Mouse (Mus musculus) kidney, postnatal 0 days (tissue): ENCODE measurements at regions not wholly inside any gene's neighbourhood (a gene's known extent, or its start where the extent isn't known, plus 50 kb on each side); places are given as distances from the start of the nearest gene placed in this dataset.

Experiments used
- ATAC-seq: fragments of 200-750 bp; cut with Nextera tagmentation; replicated peaks from 2 replicates; pipeline ENCODE4 v1.8.0; 2017; ENCODE audit warnings: low read depth, moderate number of reproducible peaks, moderate TSS enrichment, moderate library complexity; ENCODE audit not compliant: low FRiP score
- DNase-seq: peaks from one replicate; pipeline ENCODE4 v3.0.0-alpha.2; 2016; ENCODE audit warnings: low spot score
- H3K27ac ChIP-seq: fragments of 300-500 bp; sonication (generic); 2 replicates; pipeline ENCODE4 v1.5.1; 2014; ENCODE audit warnings: mild to moderate bottlenecking
- H3K27me3 ChIP-seq: fragments of 300-500 bp; sonication (generic); 2 replicates; pipeline ENCODE4 v1.6.1; 2014; ENCODE audit warnings: low read length, mixed read lengths; ENCODE audit not compliant: insufficient read depth
- H3K36me3 ChIP-seq: fragments of 300-500 bp; sonication (generic); 2 replicates; pipeline ENCODE4 v1.6.1; 2014; ENCODE audit warnings: low read length, mixed read lengths; ENCODE audit not compliant: insufficient read depth
- H3K4me1 ChIP-seq: fragments of 300-500 bp; sonication (generic); replicated peaks from 2 replicates; pipeline ENCODE4 v1.6.1; 2014; ENCODE audit warnings: antibody characterized with exemption, low read length, mixed read lengths; ENCODE audit not compliant: insufficient read depth
- H3K4me2 ChIP-seq: fragments of 300-500 bp; sonication (generic); 2 replicates; pipeline ENCODE4 v1.6.1; 2014; ENCODE audit warnings: mild to moderate bottlenecking, low read length, moderate library complexity, mixed read lengths
- H3K4me3 ChIP-seq: fragments of 300-500 bp; sonication (generic); replicated peaks from 2 replicates; pipeline ENCODE4 v1.5.1; 2014; ENCODE audit warnings: low read depth, low read length
- H3K9ac ChIP-seq: fragments of 300-500 bp; sonication (generic); 2 replicates; pipeline ENCODE4 v1.6.1; 2014; ENCODE audit warnings: low read depth, low read length
- H3K9me3 ChIP-seq: fragments of 300-500 bp; sonication (generic); replicated peaks from 2 replicates; pipeline ENCODE4 v1.6.1; 2016; ENCODE audit warnings: low read length, inconsistent platforms, mixed read lengths
- CTCF ChIP-seq: IDR thresholded peaks from 2 replicates; pipeline ENCODE4 v1.5.1; 2016; ENCODE audit warnings: antibody characterized with exemption, low read depth, mild to moderate bottlenecking, moderate library complexity
- WGBS: fragments of 180-500 bp; shearing (Covaris S2); extraction: QIAGEN DNeasy Blood & Tissue Kit; methylation state at CpG from one replicate; pipeline ENCODE4 v1.1.7; 2014; 5-methylcytosine and 5-hydroxymethylcytosine counted together

DNA sequence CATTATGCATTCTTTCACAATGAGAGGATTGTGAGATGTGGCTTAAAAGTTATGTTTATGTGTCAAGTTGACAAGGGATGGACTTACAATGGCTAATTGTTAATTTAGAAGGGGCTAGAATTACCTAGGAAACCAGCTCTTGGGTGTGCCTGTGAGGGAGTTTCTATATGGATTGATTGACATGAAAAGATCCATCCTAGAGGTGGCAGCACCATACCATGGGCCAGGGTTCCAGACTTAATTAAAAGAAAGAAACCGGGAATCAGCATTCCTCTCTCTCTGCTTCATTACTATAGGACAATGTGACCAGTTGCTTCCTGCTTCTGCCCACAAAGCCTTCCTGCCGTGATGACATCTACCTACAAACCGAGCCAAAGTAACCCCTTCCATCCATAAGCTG, 126.6 kb upstream of the Nlrp1b start:
- peak; percentile 51 for TF ChIP-seq CTCF
- no peaks in the 10 kb centered on the region for H3K36me3 ChIP-seq

GRCm38 (mm10) chr11:71360856-71361255, 130.3 kb upstream of the Nlrp1b start:
- Histone ChIP-seq H3K27ac (no peak overlapping the region), H3K27me3 (no peaks in the 10 kb centered on the region), H3K4me3 (no peak overlapping the region), H3K4me2 (no peak overlapping the region), H3K4me1 (no peaks in the 10 kb centered on the region), H3K9me3 (no peaks in the 10 kb centered on the region), H3K9ac (no peak overlapping the region), H3K36me3 (no peaks in the 10 kb centered on the region)
- DNase-seq (no peak), ATAC-seq (no peak)
- no peak for TF ChIP-seq CTCF
- WGBS, result 85% methylated on average over 5 of the region's 5 CpGs

More for the DNA sequence above, 126.6 kb upstream of the Nlrp1b start:
- Histone ChIP-seq H3K27me3 (no peaks in the 10 kb centered on the region), H3K4me1 (no peaks in the 10 kb centered on the region), H3K4me3 (no peak overlapping the region), H3K4me2 (no peak overlapping the region), H3K9me3 (no peaks in the 10 kb centered on the region), H3K9ac (no peak overlapping the region), H3K27ac (no peak overlapping the region)
- DNase-seq (no peak), ATAC-seq (no peak)
- 50% methylated on average over 3 of the region's 3 CpGs for WGBS

DNA sequence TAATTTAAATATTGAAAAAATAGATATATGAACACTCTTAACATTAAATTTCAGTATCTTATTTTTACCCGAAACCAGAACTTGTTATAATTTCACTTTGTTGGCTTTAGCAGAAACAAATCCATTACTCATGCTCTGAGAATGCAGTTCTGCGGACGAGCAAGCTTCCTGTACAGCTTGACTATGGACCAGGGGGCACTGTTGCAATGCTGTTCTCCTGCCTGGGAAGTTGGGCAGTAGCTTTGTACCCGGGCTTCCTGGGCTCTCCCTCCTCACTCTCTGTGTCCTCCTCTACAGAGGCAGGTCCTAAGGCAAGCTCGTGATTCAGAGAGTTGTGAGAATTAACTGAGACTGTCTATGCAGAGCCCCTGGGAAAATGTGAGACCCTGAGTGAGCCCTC, 141.3 kb upstream of the Nlrp1b start:
- TF ChIP-seq CTCF, result peak; percentile 14; the same call in 1 of the 2 replicates
- WGBS, result 39% methylated on average over 5 of the region's 5 CpGs
- Histone ChIP-seq H3K9ac (no peak overlapping the region), H3K27me3 (no peaks in the 10 kb centered on the region), H3K4me2 (no peak overlapping the region), H3K36me3 (no peaks in the 10 kb centered on the region), H3K9me3 (no peaks in the 10 kb centered on the region), H3K4me3 (no peak overlapping the region), H3K27ac (no peak overlapping the region), H3K4me1 (no peaks in the 10 kb centered on the region)
- DNase-seq, result no peak
- ATAC-seq, result no peak

DNA sequence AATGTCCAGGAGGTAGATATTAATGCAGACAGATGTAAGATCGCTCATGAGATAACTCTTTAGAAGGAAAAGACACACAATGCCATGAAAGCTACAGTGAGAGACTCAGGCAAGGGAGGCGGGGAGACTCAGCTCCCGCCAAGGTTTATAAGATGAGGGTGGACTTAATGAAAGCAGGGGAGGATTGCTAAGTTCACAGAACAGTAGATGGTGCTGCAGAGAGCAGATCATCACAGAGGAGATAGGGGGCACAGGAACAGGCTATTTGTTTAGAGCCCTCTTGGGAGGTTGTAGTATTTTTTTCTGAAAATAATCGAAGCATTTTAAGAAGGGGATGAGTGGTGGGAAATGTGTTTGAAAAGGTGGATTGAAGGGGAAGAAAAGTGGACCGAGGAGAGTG, 144.6 kb upstream of the Nlrp1b start:
- WGBS, result 72% methylated on average over 5 of the region's 5 CpGs
- H3K27ac ChIP-seq, result no peak overlapping the region
- no peaks in the 10 kb centered on the region for H3K4me1 ChIP-seq
- DNase-seq, result no peak
- H3K9ac ChIP-seq, result no peak overlapping the region
- no peak; the same call in 1 of the 2 replicates for TF ChIP-seq CTCF
- no peaks in the 10 kb centered on the region for H3K27me3 ChIP-seq
- no peak overlapping the region for H3K4me3 ChIP-seq
- H3K9me3 ChIP-seq, result no peaks in the 10 kb centered on the region
- H3K36me3 ChIP-seq, result no peaks in the 10 kb centered on the region
- no peak for ATAC-seq
- no peak overlapping the region for H3K4me2 ChIP-seq

DNA sequence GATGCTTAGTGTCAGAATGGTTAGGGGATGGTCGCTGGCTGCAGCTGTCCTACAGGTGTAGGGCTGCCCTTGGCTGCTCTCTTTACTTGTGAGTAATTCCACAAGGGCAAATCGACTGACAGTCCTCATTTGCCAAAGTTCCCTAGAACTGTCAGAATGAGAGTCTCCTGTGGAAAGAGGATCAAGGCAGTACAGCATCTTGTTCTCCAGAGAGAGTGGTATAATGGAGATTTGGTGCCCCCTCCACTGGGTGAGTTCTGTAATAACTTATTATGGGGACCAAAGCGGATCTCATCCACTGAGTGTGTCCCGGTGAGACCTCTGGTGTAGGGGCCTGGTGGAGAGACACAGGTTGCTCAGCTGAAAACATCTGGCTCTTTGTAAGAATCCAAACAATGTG, 157.9 kb upstream of the Nlrp1b start:
- Histone ChIP-seq H3K27me3 (no peaks in the 10 kb centered on the region), H3K27ac (no peak overlapping the region), H3K36me3 (no peaks in the 10 kb centered on the region), H3K9ac (no peak overlapping the region), H3K4me3 (no peak overlapping the region), H3K4me2 (no peak overlapping the region), H3K9me3 (no peaks in the 10 kb centered on the region), H3K4me1 (no peaks in the 10 kb centered on the region)
- ATAC-seq, result no peak
- DNase-seq, result no peak
- 83% methylated on average over 4 of the region's 4 CpGs for WGBS
- no peak for TF ChIP-seq CTCF

DNA sequence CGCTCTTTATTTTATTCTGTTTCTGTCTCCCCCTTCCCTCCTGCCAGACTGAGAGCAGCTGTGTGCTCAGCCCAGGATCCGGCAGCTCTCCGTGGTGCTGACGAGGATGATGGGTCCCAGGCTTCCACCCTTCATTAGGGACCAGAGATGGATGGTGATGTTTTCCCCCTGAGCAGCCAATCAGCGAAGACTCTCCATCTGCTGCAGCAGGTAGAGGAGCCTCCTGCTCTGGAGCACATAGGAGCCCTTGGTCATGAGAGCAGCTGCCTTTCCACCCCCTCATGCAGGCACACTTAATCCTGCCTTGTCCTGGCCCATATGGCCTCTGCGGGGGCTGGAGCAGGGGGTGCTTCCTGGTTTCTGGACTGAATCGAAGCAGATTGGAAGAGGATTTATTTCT, 159.1 kb upstream of the Nlrp1b start:
- Histone ChIP-seq H3K4me2 (no peak overlapping the region), H3K4me1 (no peaks in the 10 kb centered on the region), H3K9ac (no peak overlapping the region), H3K27ac (no peak overlapping the region), H3K9me3 (no peaks in the 10 kb centered on the region), H3K27me3 (no peaks in the 10 kb centered on the region), H3K4me3 (no peak overlapping the region), H3K36me3 (no peaks in the 10 kb centered on the region)
- WGBS, result 9% methylated on average over 7 of the region's 7 CpGs
- TF ChIP-seq CTCF, result no peak
- ATAC-seq, result peak; percentile 89
- DNase-seq, result peak; percentile 88

GRCm38 (mm10) chr11:71390151-71390550, 159.6 kb upstream of the Nlrp1b start:
- H3K9ac ChIP-seq, result no peak overlapping the region
- ATAC-seq (no peak), DNase-seq (peak; percentile 33)
- 42% methylated on average over 3 of the region's 3 CpGs for WGBS
- no peak overlapping the region for H3K4me2 ChIP-seq
- no peaks in the 10 kb centered on the region for H3K4me1 ChIP-seq
- no peaks in the 10 kb centered on the region for H3K9me3 ChIP-seq
- H3K27ac ChIP-seq, result no peak overlapping the region
- no peak overlapping the region for H3K4me3 ChIP-seq
- no peak for TF ChIP-seq CTCF
- no peaks in the 10 kb centered on the region for H3K27me3 ChIP-seq
- no peaks in the 10 kb centered on the region for H3K36me3 ChIP-seq
